Mouse (Mus musculus): Measurements from ENCODE around the gene Vmn2r89. TPM values are rescaled to one million over a fixed set of nuclear protein-coding genes. Genes with fewer than 3 reads are reported as not detected.

The Vmn2r89 gene
- polyA plus RNA-seq, 1 experiment from 2014 or later, result not detected

GRCm38 (mm10) chr14:51483671-51484070 is 32.0 kb downstream of the Vmn2r89 start:
- H3K9me3 ChIP-seq (replicated peaks), result no peaks in the 10 kb centered on the region
- H3K36me3 ChIP-seq, result no peaks in the 10 kb centered on the region
- WGBS, result 83% methylated on average over 1 of the region's 1 CpGs
- no peak overlapping the region for H3K4me2 ChIP-seq
- H3K27me3 ChIP-seq, result no peaks in the 10 kb centered on the region
- no peak overlapping the region for H3K27ac ChIP-seq
- H3K4me3 ChIP-seq, result no peak overlapping the region
- no peak overlapping the region for H3K9ac ChIP-seq
- ATAC-seq (replicated peaks; ENCODE audit: insufficient number of reproducible peaks, insufficient read depth, low FRiP score, low read depth), result no peak
- H3K4me1 ChIP-seq (replicated peaks), result no peaks in the 10 kb centered on the region

- WGBS, result 73% methylated on average over 1 of the region's 1 CpGs
These were observed 34.5 kb downstream of the Vmn2r89 start for GRCm38 (mm10) chr14:51486111-51486510.

GRCm38 (mm10) chr14:51495781-51496180 is 44.1 kb downstream of the Vmn2r89 start:
- WGBS, result 79% methylated on average over 2 of the region's 2 CpGs
- H3K9ac ChIP-seq, result no peak overlapping the region
- H3K36me3 ChIP-seq, result no peaks in the 10 kb centered on the region
- no peak overlapping the region for H3K4me2 ChIP-seq
- no peaks in the 10 kb centered on the region for H3K9me3 ChIP-seq (replicated peaks)
- H3K4me3 ChIP-seq, result no peak overlapping the region
- H3K4me1 ChIP-seq (replicated peaks), result no peaks in the 10 kb centered on the region
- no peaks in the 10 kb centered on the region for H3K27me3 ChIP-seq
- H3K27ac ChIP-seq, result no peak overlapping the region
- ATAC-seq (replicated peaks; ENCODE audit: insufficient number of reproducible peaks, insufficient read depth, low FRiP score, low read depth), result no peak

More at GRCm38 (mm10) chr14:51486111-51486510, 34.5 kb downstream of the Vmn2r89 start:
- no peaks in the 10 kb centered on the region for H3K36me3 ChIP-seq
- H3K27me3 ChIP-seq, result no peaks in the 10 kb centered on the region
- H3K4me3 ChIP-seq, result no peak overlapping the region
- no peaks in the 10 kb centered on the region for H3K4me1 ChIP-seq (replicated peaks)
- no peak for ATAC-seq (replicated peaks; ENCODE audit: insufficient number of reproducible peaks, insufficient read depth, low FRiP score, low read depth)
- no peaks in the 10 kb centered on the region for H3K9me3 ChIP-seq (replicated peaks)
- no peak overlapping the region for H3K27ac ChIP-seq
- H3K4me2 ChIP-seq, result no peak overlapping the region
- no peak overlapping the region for H3K9ac ChIP-seq

GRCm38 (mm10) chr14:51496955-51497354 is 45.3 kb downstream of the Vmn2r89 start:
- Histone ChIP-seq H3K4me2 (no peak overlapping the region), H3K4me3 (no peak overlapping the region), H3K9ac (no peak overlapping the region), H3K4me1 (replicated peaks) (no peaks in the 10 kb centered on the region), H3K9me3 (replicated peaks) (no peaks in the 10 kb centered on the region), H3K36me3 (no peaks in the 10 kb centered on the region), H3K27ac (no peak overlapping the region), H3K27me3 (no peaks in the 10 kb centered on the region)
- WGBS, result 79% methylated on average over 1 of the region's 1 CpGs
- ATAC-seq (replicated peaks; ENCODE audit: insufficient number of reproducible peaks, insufficient read depth, low FRiP score, low read depth), result no peak

- no peaks in the 10 kb centered on the region for H3K36me3 ChIP-seq
- H3K27ac ChIP-seq, result no peak overlapping the region
- H3K9ac ChIP-seq, result no peak overlapping the region
- H3K4me3 ChIP-seq, result no peak overlapping the region
- WGBS, result 86% methylated on average over 2 of the region's 2 CpGs
- no peaks in the 10 kb centered on the region for H3K27me3 ChIP-seq
- H3K9me3 ChIP-seq (replicated peaks), result no peaks in the 10 kb centered on the region
- H3K4me2 ChIP-seq, result no peak overlapping the region
- no peaks in the 10 kb centered on the region for H3K4me1 ChIP-seq (replicated peaks)
- no peak for ATAC-seq (replicated peaks; ENCODE audit: insufficient number of reproducible peaks, insufficient read depth, low FRiP score, low read depth)
These were observed 46.3 kb downstream of the Vmn2r89 start for GRCm38 (mm10) chr14:51497958-51498357.

- WGBS, result 73% methylated on average over 2 of the region's 2 CpGs
These were observed 48.1 kb downstream of the Vmn2r89 start for GRCm38 (mm10) chr14:51499707-51500275.

GRCm38 (mm10) chr14:51500461-51500860 is 48.8 kb downstream of the Vmn2r89 start:
- no peaks in the 10 kb centered on the region for H3K36me3 ChIP-seq
- no peak for ATAC-seq (replicated peaks; ENCODE audit: insufficient number of reproducible peaks, insufficient read depth, low FRiP score, low read depth)
- H3K4me2 ChIP-seq, result no peak overlapping the region
- WGBS, result 76% methylated on average over 4 of the region's 4 CpGs
- H3K27me3 ChIP-seq, result no peaks in the 10 kb centered on the region
- no peak overlapping the region for H3K4me3 ChIP-seq
- no peaks in the 10 kb centered on the region for H3K4me1 ChIP-seq (replicated peaks)
- no peak overlapping the region for H3K9ac ChIP-seq
- no peak overlapping the region for H3K27ac ChIP-seq
- no peaks in the 10 kb centered on the region for H3K9me3 ChIP-seq (replicated peaks)

More at GRCm38 (mm10) chr14:51499707-51500275, 48.1 kb downstream of the Vmn2r89 start:
- H3K9ac ChIP-seq, result no peak overlapping the region
- no peak overlapping the region for H3K4me2 ChIP-seq
- no peak for ATAC-seq (replicated peaks; ENCODE audit: insufficient number of reproducible peaks, insufficient read depth, low FRiP score, low read depth)
- H3K9me3 ChIP-seq (replicated peaks), result no peaks in the 10 kb centered on the region
- H3K4me3 ChIP-seq, result no peak overlapping the region
- no peaks in the 10 kb centered on the region for H3K4me1 ChIP-seq (replicated peaks)
- H3K27ac ChIP-seq, result no peak overlapping the region
- no peaks in the 10 kb centered on the region for H3K27me3 ChIP-seq
- H3K36me3 ChIP-seq, result no peaks in the 10 kb centered on the region

- H3K36me3 ChIP-seq, result no peaks in the 10 kb centered on the region
- no peak overlapping the region for H3K27ac ChIP-seq
- no peak overlapping the region for H3K4me3 ChIP-seq
- no peaks in the 10 kb centered on the region for H3K9me3 ChIP-seq (replicated peaks)
- H3K4me2 ChIP-seq, result no peak overlapping the region
- ATAC-seq (replicated peaks; ENCODE audit: insufficient number of reproducible peaks, insufficient read depth, low FRiP score, low read depth), result no peak
- no peaks in the 10 kb centered on the region for H3K27me3 ChIP-seq
- WGBS, result 95% methylated on average over 8 of the region's 8 CpGs
- no peaks in the 10 kb centered on the region for H3K4me1 ChIP-seq (replicated peaks)
- no peak overlapping the region for H3K9ac ChIP-seq
These were observed 55.8 kb downstream of the Vmn2r89 start for GRCm38 (mm10) chr14:51507416-51507815.

Other genes with a start within 250 kb of the Vmn2r89 start
- not detected in 2 replicates for gene Ear14, start 248.5 kb upstream of the Vmn2r89 start, polyA plus RNA-seq (2015; fragmentation: Nextera tagmentation; extraction: Ambion mirVana)
- gene Rnase2a, start 195.7 kb upstream of the Vmn2r89 start, polyA plus RNA-seq (2015; fragmentation: Nextera tagmentation; extraction: Ambion mirVana), result not detected in 2 replicates
- not detected in 2 replicates for gene Gm7247, start 90.1 kb upstream of the Vmn2r89 start, polyA plus RNA-seq (2015; fragmentation: Nextera tagmentation; extraction: Ambion mirVana)
- gene Vmn2r88, start 41.0 kb upstream of the Vmn2r89 start, polyA plus RNA-seq (2015; fragmentation: Nextera tagmentation; extraction: Ambion mirVana), result not detected in 2 replicates
- gene Gm5622, start 100.9 kb downstream of the Vmn2r89 start, polyA plus RNA-seq (2015; fragmentation: Nextera tagmentation; extraction: Ambion mirVana), result not detected in 2 replicates
- not detected in 2 replicates for gene Gm17175, start 122.2 kb downstream of the Vmn2r89 start, polyA plus RNA-seq (2015; fragmentation: Nextera tagmentation; extraction: Ambion mirVana)
- not detected in 2 replicates for gene Gm17174, start 140.3 kb downstream of the Vmn2r89 start, polyA plus RNA-seq (2015; fragmentation: Nextera tagmentation; extraction: Ambion mirVana)
- not detected in 2 replicates for gene Gm17078, start 159.5 kb downstream of the Vmn2r89 start, polyA plus RNA-seq (2015; fragmentation: Nextera tagmentation; extraction: Ambion mirVana)
- not detected in 2 replicates for gene Gm4181, start 183.8 kb downstream of the Vmn2r89 start, polyA plus RNA-seq (2015; fragmentation: Nextera tagmentation; extraction: Ambion mirVana)
- gene Gm17079, start 243.6 kb downstream of the Vmn2r89 start, polyA plus RNA-seq (2015; fragmentation: Nextera tagmentation; extraction: Ambion mirVana), result not detected in 2 replicates